Mouse (Mus musculus) liver, embryonic 14.5 days (tissue): Measurements from ENCODE around the gene Reps2. TPM values are rescaled to one million over a fixed set of nuclear protein-coding genes. Genes with fewer than 3 reads are reported as not detected.

Experiments
- ATAC-seq: fragments of 200-750 bp; cut with Nextera tagmentation; 2 replicates; pipeline ENCODE4 v1.8.0; 2017; ENCODE audit warnings: moderate number of reproducible peaks, mild to moderate bottlenecking, moderate library complexity; ENCODE audit not compliant: insufficient read depth
- DNase-seq, 3 experiments: peaks; one replicate each; pipeline ENCODE4 v3.0.0-alpha.2; 2012 to 2013; ENCODE audit warnings: low read depth in 3 of 3, low spot score in 3 of 3
- H3K27ac ChIP-seq: fragments of 300-500 bp; sonication (generic); 2 replicates; pipeline ENCODE4 v1.5.1; 2014; ENCODE audit warnings: moderate library complexity, mild to moderate bottlenecking, control low read depth, inconsistent platforms
- H3K27me3 ChIP-seq: fragments of 300-500 bp; sonication (generic); 2 replicates; pipeline ENCODE4 v1.6.1; 2014; ENCODE audit warnings: mild to moderate bottlenecking, low read length, moderate library complexity; ENCODE audit not compliant: control insufficient read depth, insufficient read depth
- H3K36me3 ChIP-seq: fragments of 300-500 bp; sonication (generic); replicated peaks from 2 replicates; pipeline ENCODE4 v1.6.1; 2014; ENCODE audit warnings: low read depth; ENCODE audit not compliant: control insufficient read depth, insufficient read depth
- H3K4me1 ChIP-seq, 2 experiments: fragments of 200-500 bp in 1 of 2; fragments of 300-500 bp in 1 of 2; sonication (generic) in 1 of 2; replicated peaks; 2 replicates each; pipeline ENCODE4 v1.6.1; 2012 to 2014; ENCODE audit warnings: antibody characterized with exemption in 1 of 2, inconsistent platforms in 1 of 2, low read length in 1 of 2; ENCODE audit not compliant: control insufficient read depth in 2 of 2, insufficient read depth in 2 of 2
- H3K4me2 ChIP-seq: fragments of 300-500 bp; sonication (generic); 2 replicates; pipeline ENCODE4 v1.6.1; 2014; ENCODE audit warnings: low read depth, mild to moderate bottlenecking, control low read depth, moderate library complexity
- H3K4me3 ChIP-seq, 2 experiments: fragments of 200-500 bp in 1 of 2; fragments of 300-500 bp in 1 of 2; sonication (generic) in 1 of 2; 2 replicates each; pipeline ENCODE4 v1.5.1; 2012 to 2014; ENCODE audit warnings: low read depth in 2 of 2, low read length in 2 of 2, mild to moderate bottlenecking in 2 of 2, control low read depth in 1 of 2, inconsistent platforms in 1 of 2, moderate library complexity in 1 of 2; ENCODE audit not compliant: insufficient read depth in 1 of 2
- H3K9ac ChIP-seq: fragments of 300-500 bp; sonication (generic); replicated peaks from 2 replicates; pipeline ENCODE4 v1.6.1; 2014; ENCODE audit warnings: mild to moderate bottlenecking, control low read depth, moderate library complexity
- H3K9me3 ChIP-seq: fragments of 300-500 bp; sonication (generic); 2 replicates; pipeline ENCODE4 v1.6.1; 2016; ENCODE audit warnings: low read length, mixed read lengths; ENCODE audit not compliant: control insufficient read depth
- CTCF ChIP-seq: IDR thresholded peaks from 2 replicates; pipeline ENCODE4 v1.5.1; 2016; ENCODE audit warnings: antibody characterized with exemption, low read depth, control low read depth
- EP300 ChIP-seq: IDR thresholded peaks from 2 replicates; pipeline ENCODE4 v1.6.1; 2016; ENCODE audit warnings: antibody characterized with exemption, low read depth
- WGBS: fragments of 180-500 bp; shearing (Covaris S2); extraction: QIAGEN DNeasy Blood & Tissue Kit; methylation state at CpG from one replicate; pipeline ENCODE4 v1.1.7; 2014; ENCODE audit not compliant: insufficient replicate concordance; 5-methylcytosine and 5-hydroxymethylcytosine counted together
- polyA plus RNA-seq, 2 experiments: library from polyadenylated mRNA; depleted of rRNA in 1 of 2; stranded (reverse) in 1 of 2; unstranded in 1 of 2; fragments of >200 nt; fragmentation: Nextera tagmentation in 1 of 2; extraction: Ambion mirVana in 1 of 2; gene quantifications; 2 replicates each; pipeline versions ENCODE4 v1.2.1 to v1.2.3; 2012 to 2014

The Reps2 gene
- polyA plus RNA-seq, 2 experiments = 0.63 to 0.95 TPM

DNA sequence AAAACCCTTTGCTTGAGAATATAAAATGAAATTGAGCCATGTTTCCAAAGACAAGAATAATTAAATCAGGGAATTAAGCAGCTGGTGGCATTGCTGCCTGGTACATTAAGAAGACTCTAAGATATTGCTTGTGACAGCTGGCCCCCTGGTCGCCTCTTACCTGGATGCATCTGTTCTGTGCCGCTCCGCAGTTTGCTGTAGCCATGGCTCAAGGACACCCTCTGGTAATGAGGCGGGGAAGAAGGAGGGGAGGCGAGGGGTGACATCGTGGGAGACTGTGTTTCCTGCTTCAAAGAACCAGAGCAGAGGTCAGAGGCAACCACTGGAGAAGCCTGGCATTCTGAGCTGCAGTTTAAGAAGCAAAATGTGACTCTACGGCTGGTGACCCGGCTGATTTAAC lies 91.1 kb downstream of the Reps2 start:
- Histone ChIP-seq H3K4me1 (no peaks in the 10 kb centered on the region), H3K4me2 (no peak overlapping the region), H3K36me3 (no peaks in the 10 kb centered on the region), H3K9me3 (no peaks in the 10 kb centered on the region), H3K9ac (no peak overlapping the region), H3K27me3 (no peaks in the 10 kb centered on the region), H3K4me3 (no peak overlapping the region), H3K27ac (no peak overlapping the region)
- ATAC-seq = no peak
- TF ChIP-seq CTCF = no peak
- TF ChIP-seq EP300 = no peak
- DNase-seq = no peak
- 43% methylated on average over 8 of the region's 8 CpGs for WGBS

DNA sequence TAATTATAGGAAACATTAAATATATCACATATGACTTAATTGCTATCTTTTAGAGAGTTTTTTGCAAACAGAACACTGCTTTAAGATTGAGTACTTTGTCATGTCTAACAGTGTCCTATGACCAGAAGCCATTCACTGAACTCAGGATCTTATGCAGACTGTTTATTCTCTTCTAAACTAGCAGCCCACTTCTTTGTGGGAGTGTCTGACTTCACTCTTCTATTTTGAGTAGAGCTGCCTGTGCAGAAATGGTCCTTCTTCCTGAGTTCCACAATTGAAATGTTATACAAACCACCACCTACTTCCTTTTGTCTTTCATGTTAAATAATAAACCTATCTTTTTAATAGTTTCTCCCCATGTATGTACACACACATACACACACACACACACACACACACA lies 98.4 kb downstream of the Reps2 start:
- TF ChIP-seq EP300 = no peak
- no peak for TF ChIP-seq CTCF
- Histone ChIP-seq H3K36me3 (no peaks in the 10 kb centered on the region), H3K9ac (no peak overlapping the region), H3K27me3 (no peaks in the 10 kb centered on the region), H3K4me1 (no peaks in the 10 kb centered on the region), H3K27ac (no peak overlapping the region), H3K9me3 (no peaks in the 10 kb centered on the region), H3K4me2 (no peak overlapping the region), H3K4me3 (no peak overlapping the region)
- DNase-seq (no peak), ATAC-seq (no peak)

- Histone ChIP-seq H3K36me3 (no peaks in the 10 kb centered on the region), H3K4me3 (no peak overlapping the region), H3K4me2 (no peak overlapping the region), H3K9ac (no peak overlapping the region), H3K4me1 (no peaks in the 10 kb centered on the region), H3K27ac (no peak overlapping the region), H3K9me3 (no peaks in the 10 kb centered on the region), H3K27me3 (no peaks in the 10 kb centered on the region)
- DNase-seq = no peak
- TF ChIP-seq CTCF (no peak), EP300 (no peak)
- no peak for ATAC-seq
- WGBS = 22% methylated on average over 1 of the region's 1 CpGs
These were observed 100.7 kb downstream of the Reps2 start for GRCm38 (mm10) chrX:162542576-162543227.

GRCm38 (mm10) chrX:162541961-162542360 lies 101.5 kb downstream of the Reps2 start:
- no peaks in the 10 kb centered on the region for H3K36me3 ChIP-seq
- no peaks in the 10 kb centered on the region for H3K9me3 ChIP-seq
- no peak overlapping the region for H3K27ac ChIP-seq
- TF ChIP-seq CTCF (no peak), EP300 (no peak)
- WGBS = 81% methylated on average over 1 of the region's 1 CpGs
- H3K4me2 ChIP-seq = no peak overlapping the region
- H3K4me1 ChIP-seq = no peaks in the 10 kb centered on the region
- ATAC-seq (no peak), DNase-seq (no peak)
- H3K9ac ChIP-seq = no peak overlapping the region
- no peak overlapping the region for H3K4me3 ChIP-seq
- H3K27me3 ChIP-seq = no peaks in the 10 kb centered on the region

DNA sequence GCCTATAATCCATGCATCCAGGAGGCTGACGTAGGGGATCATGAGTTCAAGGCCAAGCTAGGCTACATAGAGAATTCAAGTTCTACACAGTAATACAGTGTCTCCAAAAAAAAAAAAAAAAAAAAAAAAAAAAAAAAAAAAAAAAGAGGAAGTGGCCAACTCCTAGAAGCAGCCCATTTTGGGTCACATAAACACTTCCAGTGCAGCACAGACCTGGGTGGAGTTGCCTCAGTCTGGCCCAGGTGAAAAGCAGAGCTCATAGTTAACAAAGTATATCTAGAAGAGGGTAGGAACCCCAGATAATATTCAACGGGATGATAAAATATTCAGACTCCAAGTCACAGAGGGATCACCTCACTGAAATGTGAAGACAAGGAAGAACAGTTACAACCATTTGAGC lies 112.4 kb downstream of the Reps2 start:
- TF ChIP-seq EP300 = no peak
- TF ChIP-seq CTCF = no peak
- H3K4me3 ChIP-seq = no peak overlapping the region
- DNase-seq (no peak), ATAC-seq (no peak)
- no peaks in the 10 kb centered on the region for H3K9me3 ChIP-seq
- H3K27me3 ChIP-seq = no peaks in the 10 kb centered on the region; the same call in 1 of the 2 replicates
- no peak overlapping the region for H3K27ac ChIP-seq
- 60% methylated on average over 2 of the region's 2 CpGs for WGBS
- H3K36me3 ChIP-seq = no peaks in the 10 kb centered on the region
- no peak overlapping the region for H3K4me2 ChIP-seq
- no peaks in the 10 kb centered on the region for H3K4me1 ChIP-seq
- H3K9ac ChIP-seq = no peak overlapping the region
